8 mouse cellular contexts compared by ENCODE assay signal in the genomic region with DNA sequence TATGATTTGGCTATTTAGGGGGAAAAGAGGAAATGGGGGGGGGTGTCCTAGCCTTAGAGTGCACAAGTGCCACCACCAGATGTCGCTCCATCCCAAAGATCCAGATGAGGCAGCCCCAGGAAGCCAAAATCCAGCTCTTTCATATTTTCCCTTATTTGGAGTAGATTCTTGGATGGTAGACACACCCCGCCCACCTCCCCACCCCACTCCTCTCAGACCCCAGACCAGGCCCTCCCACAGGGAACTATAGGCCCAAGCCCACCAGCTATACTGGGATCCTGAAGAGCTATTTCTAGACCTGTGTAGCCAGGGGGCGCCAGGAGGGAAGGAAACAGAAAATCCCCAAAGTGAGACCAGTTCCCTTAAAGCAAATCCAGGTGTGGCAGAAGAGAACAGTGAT. TPM values are rescaled to one million over a fixed set of nuclear protein-coding genes. Genes with fewer than 3 reads are reported as not detected.
DNase-seq lines count a peak whose midpoint lies in the region; ATAC-seq and TF ChIP-seq lines count a peak whose summit lies in the region.

No protein-coding gene starts in this region.

- TF ChIP-seq CTCF in lung, adult 2 months (IDR thresholded peaks at IDR 0.05; ENCODE audit: insufficient read depth, low read length): peak; percentile 52

- H3K9ac ChIP-seq in kidney, embryonic 14.5 days (ENCODE audit: low read depth, low read length): no peak overlapping the region

- WGBS in kidney, embryonic 14.5 days: 21% methylated on average over 3 of the region's 3 CpGs
- 14% methylated on average over 3 of the region's 3 CpGs for WGBS in lung, adult 2 months

- DNase-seq in ovary, postnatal 36 days (ENCODE audit: low spot score): peak; percentile 53
- DNase-seq in ovary, postnatal 10 days (ENCODE audit: low spot score): no peak
- DNase-seq in cerebellum, adult 18-20 months: peak; percentile 49 to 70
- peak; percentile 69 for DNase-seq in gastrocnemius, postnatal 10 days
- peak; percentile 59 for DNase-seq in lung, adult 2 months
- DNase-seq in retina, postnatal 1 day: peak; percentile 76

- peak overlapping the region; percentile 47 for H3K4me2 ChIP-seq in kidney, embryonic 14.5 days (replicated peaks; ENCODE audit: low read depth, low read length)

- H3K27me3 ChIP-seq in kidney, embryonic 14.5 days (ENCODE audit: control insufficient read depth, insufficient read depth, low read length): no peaks in the 10 kb centered on the region

- no peak for TF ChIP-seq POLR2A in lung, adult 2 months (IDR thresholded peaks at IDR 0.05; ENCODE audit: borderline replicate concordance, extremely low read depth, low read depth, low read length)

- H3K4me1 ChIP-seq in kidney, embryonic 14.5 days (ENCODE audit: control insufficient read depth, insufficient read depth, low read length): no peaks in the 10 kb centered on the region
- H3K4me1 ChIP-seq in lung, adult 2 months (ENCODE audit: control insufficient read depth, insufficient read depth, low read length): no peaks in the 10 kb centered on the region; the same call in 1 of the 2 replicates

- H3K36me3 ChIP-seq in kidney, embryonic 14.5 days (ENCODE audit: control insufficient read depth, insufficient read depth, low read length): no peaks in the 10 kb centered on the region

- H3K27ac ChIP-seq in kidney, embryonic 14.5 days (ENCODE audit: low read depth, low read length): no peak overlapping the region

- H3K4me3 ChIP-seq in kidney, embryonic 14.5 days (ENCODE audit: low read length): peak overlapping the region; percentile 39; the same call in 1 of the 2 replicates
- H3K4me3 ChIP-seq in lung, adult 2 months (replicated peaks; ENCODE audit: extremely low read depth, low read depth, low read length): peak overlapping the region; percentile 31

- no peaks in the 10 kb centered on the region for H3K9me3 ChIP-seq in kidney, embryonic 14.5 days (ENCODE audit: control insufficient read depth, low read length)

- ATAC-seq in kidney, embryonic 14.5 days (ENCODE audit: low FRiP score, low TSS enrichment): peak; percentile 13; the same call in 1 of the 2 replicates
- no peak for ATAC-seq in activated CD4-positive, CD25-positive, alpha-beta regulatory T cell, adult 4 months

RNA-seq across cellular contexts. Expression of a gene that starts 1.0 kb away (rescaled TPM):
- total RNA-seq in gastrocnemius, postnatal 10 days (2021): 100 to 1,000 TPM; 113 to 163 TPM
- polyA plus RNA-seq in kidney, embryonic 14.5 days (2014; fragmentation: Nextera tagmentation; extraction: Ambion mirVana): 199 and 315 TPM in 2 replicates
- 579 and 648 TPM in 2 replicates for polyA plus RNA-seq in lung, adult 2 months (2012; rRNA removed)
- 100 to 1,000 TPM; 202 to 298 TPM for polyA plus RNA-seq in activated CD4-positive, CD25-positive, alpha-beta regulatory T cell, adult 4 months (2017; shearing (Covaris generic))

RNA-seq across cellular contexts. Expression of a gene that starts 5.8 kb away (rescaled TPM):
- total RNA-seq in gastrocnemius, postnatal 10 days (2021): 10 to 100 TPM; 23.3 to 25.2 TPM
- polyA plus RNA-seq in kidney, embryonic 14.5 days (2014; fragmentation: Nextera tagmentation; extraction: Ambion mirVana): 28.1 and 81.5 TPM in 2 replicates
- polyA plus RNA-seq in lung, adult 2 months (2012; rRNA removed): 63.1 and 63.9 TPM in 2 replicates
- polyA plus RNA-seq in activated CD4-positive, CD25-positive, alpha-beta regulatory T cell, adult 4 months (2017; shearing (Covaris generic)): 10 to 100 TPM; 47.0 to 48.0 TPM

RNA-seq across cellular contexts. Expression of a gene that starts 22.0 kb away (rescaled TPM):
- total RNA-seq in gastrocnemius, postnatal 10 days (2021): 100 to 1,000 TPM; 163 to 167 TPM
- polyA plus RNA-seq in kidney, embryonic 14.5 days (2014; fragmentation: Nextera tagmentation; extraction: Ambion mirVana): 941 and 1,115 TPM in 2 replicates
- polyA plus RNA-seq in lung, adult 2 months (2012; rRNA removed): 1,085 and 1,289 TPM in 2 replicates
- polyA plus RNA-seq in activated CD4-positive, CD25-positive, alpha-beta regulatory T cell, adult 4 months (2017; shearing (Covaris generic)): 1,000 to 10,000 TPM in 1 of 2 experiments, 100 to 1,000 TPM in 1; 640 to 1,689 TPM

RNA-seq across cellular contexts. Expression of a gene that starts 33.1 kb away (rescaled TPM):
- 10 to 100 TPM; 41.7 to 47.4 TPM for total RNA-seq in gastrocnemius, postnatal 10 days (2021)
- polyA plus RNA-seq in kidney, embryonic 14.5 days (2014; fragmentation: Nextera tagmentation; extraction: Ambion mirVana): 58.5 and 64.3 TPM in 2 replicates
- polyA plus RNA-seq in lung, adult 2 months (2012; rRNA removed): 99.6 and 108 TPM in 2 replicates
- polyA plus RNA-seq in activated CD4-positive, CD25-positive, alpha-beta regulatory T cell, adult 4 months (2017; shearing (Covaris generic)): 10 to 100 TPM; 42.1 to 51.3 TPM

RNA-seq across cellular contexts. Expression of a gene that starts 33.5 kb away (rescaled TPM):
- 10 to 100 TPM; 62.8 to 69.4 TPM for total RNA-seq in gastrocnemius, postnatal 10 days (2021)
- 10.6 and 10.8 TPM in 2 replicates for polyA plus RNA-seq in kidney, embryonic 14.5 days (2014; fragmentation: Nextera tagmentation; extraction: Ambion mirVana)
- 26.1 and 38.3 TPM in 2 replicates for polyA plus RNA-seq in lung, adult 2 months (2012; rRNA removed)
- 10 to 100 TPM; 16.6 to 18.5 TPM for polyA plus RNA-seq in activated CD4-positive, CD25-positive, alpha-beta regulatory T cell, adult 4 months (2017; shearing (Covaris generic))
